Mouse (Mus musculus): ENCODE results near the gene Ighmbp2.
"Not testable (repeated sequence)": the region's sequence is repeated elsewhere in the genome, so short reads cannot be mapped to it uniquely, and the experiment has no call there.

Ighmbp2 gene

DNA sequence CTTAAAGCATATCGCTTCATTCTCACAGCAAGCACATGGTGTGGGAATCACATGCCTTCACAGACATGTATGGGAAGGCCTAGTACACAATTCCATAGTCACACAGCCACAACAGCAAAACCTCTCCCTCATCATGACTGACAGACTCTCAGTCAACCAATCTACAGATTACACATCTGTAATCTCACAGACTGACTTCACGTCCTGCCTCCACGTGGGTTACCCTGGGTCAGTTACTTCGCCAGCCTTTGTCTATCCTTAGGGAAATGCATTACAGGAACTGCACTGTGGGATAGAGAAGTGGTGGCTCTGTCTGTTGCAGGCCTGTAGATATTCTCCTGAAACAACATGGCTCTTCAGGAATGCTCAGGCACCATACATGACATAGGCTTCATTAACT lies 931 bp downstream of the Ighmbp2 start:
- DNase-seq (ENCODE audit: low spot score), result no peak

- DNase-seq (ENCODE audit: low spot score), result no peak
Observed at GRCm38 (mm10) chr19:3275744-3276365, 7.0 kb downstream of the Ighmbp2 start.

GRCm38 (mm10) chr19:3273331-3273730 lies 9.5 kb downstream of the Ighmbp2 start:
- DNase-seq (ENCODE audit: low spot score), result no peak

DNA sequence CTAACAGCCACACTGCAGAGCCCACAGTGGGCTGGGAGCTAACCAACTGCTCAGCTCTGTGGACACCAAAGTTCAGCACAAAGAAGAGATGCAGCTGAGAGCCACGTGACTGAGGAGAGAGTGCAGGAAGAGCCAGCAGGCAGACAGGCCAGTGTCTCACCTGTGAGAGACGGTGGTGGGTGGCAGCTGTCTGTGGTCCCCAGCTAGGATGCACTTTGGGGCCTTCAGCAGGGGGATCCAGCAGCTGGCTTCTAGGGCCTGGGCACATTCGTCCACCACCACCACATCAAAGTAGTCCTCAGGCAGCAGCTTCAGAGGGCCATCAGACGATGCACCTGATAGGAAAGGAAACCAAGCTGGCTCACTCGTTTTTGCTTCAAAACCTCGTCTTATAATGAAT lies 11.5 kb downstream of the Ighmbp2 start:
- no peak for DNase-seq (ENCODE audit: low spot score)

- DNase-seq (ENCODE audit: low spot score), result no peak
Observed at GRCm38 (mm10) chr19:3269803-3270202, 13.0 kb downstream of the Ighmbp2 start.

DNA sequence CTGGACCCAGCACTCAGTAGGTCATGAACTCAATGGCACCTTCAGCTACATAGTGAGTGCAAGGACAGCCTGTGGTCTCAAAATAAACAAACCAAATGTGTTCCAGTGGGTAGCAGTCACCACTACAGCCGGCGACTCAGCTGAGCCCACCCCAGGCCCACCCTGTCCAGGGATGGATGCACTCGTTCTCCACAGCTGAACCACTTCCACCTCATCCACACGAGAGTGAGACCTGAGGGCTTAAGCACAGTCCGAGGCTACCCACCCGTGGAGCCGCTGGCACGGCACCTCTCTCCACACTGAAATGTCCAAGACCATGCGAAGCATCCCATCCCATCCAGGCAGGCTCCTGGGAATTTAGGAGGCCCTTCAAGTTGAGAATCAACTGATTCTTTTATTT lies 13.5 kb downstream of the Ighmbp2 start:
- DNase-seq (ENCODE audit: low spot score), result no peak

GRCm38 (mm10) chr19:3268218-3268980 lies 14.4 kb downstream of the Ighmbp2 start:
- no peak for DNase-seq (ENCODE audit: low spot score)

GRCm38 (mm10) chr19:3267340-3267739 lies 15.5 kb downstream of the Ighmbp2 start:
- DNase-seq (ENCODE audit: low spot score), result no peak

GRCm38 (mm10) chr19:3266676-3267075 lies 16.1 kb downstream of the Ighmbp2 start:
- DNase-seq (ENCODE audit: low spot score), result no peak

- no peak for DNase-seq (ENCODE audit: low spot score)
Observed at GRCm38 (mm10) chr19:3266136-3266535, 16.7 kb downstream of the Ighmbp2 start.

- DNase-seq (ENCODE audit: low spot score), result no peak
Observed at GRCm38 (mm10) chr19:3265180-3265579, 17.6 kb downstream of the Ighmbp2 start.

DNA sequence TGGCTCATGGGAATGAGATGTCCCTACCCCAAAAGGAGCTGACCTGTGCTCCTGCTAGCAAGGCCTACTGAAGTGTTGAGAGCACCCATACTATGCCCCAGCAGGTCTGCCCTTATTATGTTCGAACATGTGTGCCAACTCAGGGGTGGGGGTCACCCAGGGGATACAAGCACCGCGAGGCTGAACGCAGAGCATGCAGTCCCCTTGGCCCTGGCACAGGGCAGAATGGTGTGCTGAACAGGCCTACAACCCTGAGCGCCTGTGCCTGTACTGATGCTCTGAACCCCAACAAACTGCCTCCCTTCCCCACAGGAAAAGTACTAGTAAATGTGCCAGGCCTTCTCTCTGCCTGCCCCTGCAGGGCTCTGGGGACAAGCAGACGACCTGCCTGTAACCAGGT lies 18.5 kb downstream of the Ighmbp2 start:
- DNase-seq (ENCODE audit: low spot score), result no peak

GRCm38 (mm10) chr19:3261764-3262525 lies 20.9 kb downstream of the Ighmbp2 start:
- DNase-seq (ENCODE audit: low spot score), result no peak

DNA sequence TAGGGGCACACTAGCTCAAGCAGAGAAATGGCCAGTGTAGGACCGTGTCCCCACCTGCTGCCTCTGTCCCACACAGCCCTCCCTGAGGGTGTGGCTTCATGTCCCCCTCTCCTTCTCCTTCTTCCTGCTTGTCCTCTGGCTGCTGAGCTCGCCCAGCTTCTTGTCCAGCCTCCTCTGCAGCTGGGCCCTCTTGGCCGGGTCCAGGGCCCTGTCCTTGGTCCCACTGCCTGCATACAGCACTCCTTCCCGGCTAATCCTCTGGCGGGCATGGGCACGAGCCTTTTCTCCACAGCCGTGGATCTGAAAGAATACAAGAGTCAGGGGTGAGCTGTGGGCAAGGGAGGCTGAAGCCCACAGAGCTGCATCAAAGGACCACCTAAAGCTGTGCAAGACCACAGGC lies 21.5 kb downstream of the Ighmbp2 start:
- DNase-seq (ENCODE audit: low spot score), result no peak

- no peak for DNase-seq (ENCODE audit: low spot score)
Observed at GRCm38 (mm10) chr19:3260591-3260990, 22.2 kb downstream of the Ighmbp2 start.

- no peak for DNase-seq (ENCODE audit: low spot score)
Observed at GRCm38 (mm10) chr19:3260016-3260415, 22.8 kb downstream of the Ighmbp2 start.

DNA sequence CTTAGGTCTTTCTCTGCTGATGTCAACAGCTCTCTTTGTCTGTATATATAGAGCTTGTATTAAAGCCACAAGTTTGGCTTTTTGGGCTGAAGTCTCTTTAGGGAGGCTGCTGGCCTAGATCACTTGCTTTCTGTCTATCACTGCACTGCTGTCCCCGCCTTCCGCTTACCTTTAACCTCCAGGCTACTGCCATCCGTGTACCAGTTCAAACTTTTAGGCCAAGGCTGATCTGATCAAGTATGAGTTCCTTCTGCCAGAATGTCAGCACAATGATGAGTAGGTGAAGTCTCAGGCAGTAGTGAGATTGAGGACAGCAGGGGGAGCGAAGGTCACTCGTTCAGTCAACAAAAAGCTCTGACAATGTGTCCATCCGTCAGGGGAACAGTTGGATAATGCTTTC lies 57.6 kb downstream of the Ighmbp2 start:
- not testable (repeated sequence) for DNase-seq (ENCODE audit: low spot score)

DNA sequence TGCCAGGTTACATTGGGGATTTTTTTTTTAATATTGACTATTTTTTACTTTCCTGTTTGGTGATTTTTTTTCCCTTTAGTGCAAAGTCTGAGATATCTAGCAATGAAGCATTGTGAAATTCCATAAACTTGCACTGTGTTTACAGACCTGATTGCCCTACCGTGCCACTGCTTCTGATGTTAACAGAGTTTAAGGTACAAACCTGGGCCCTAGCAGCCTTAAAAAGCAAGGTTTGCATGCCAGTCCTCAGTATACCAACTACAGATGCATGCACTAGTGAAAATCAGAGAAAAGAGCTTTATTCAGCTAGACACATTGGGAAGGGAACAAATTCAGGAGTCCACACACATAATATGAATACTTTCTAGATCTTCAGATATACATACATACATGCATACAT lies 67.9 kb downstream of the Ighmbp2 start:
- not testable (repeated sequence) for DNase-seq (ENCODE audit: low spot score)
